Mouse (Mus musculus): ENCODE results near the gene Cdk15. TPM values are rescaled to one million over a fixed set of nuclear protein-coding genes. Genes with fewer than 3 reads are reported as not detected.

Cdk15 gene
- total RNA-seq, 2 experiments from 2014 or later: not detected

- intact Hi-C loops (cut with DNase I): no loop called here
- no peak for DNase-seq
Measured at GRCm38 (mm10) chr1:59401253-59401652, 144.5 kb downstream of the Cdk15 start.

Other genes starting within 250 kb of the Cdk15 start
- gene C2cd6, start 162.0 kb upstream of the Cdk15 start, total RNA-seq (2021): not detected
- 1 to 10 TPM; 2.2 to 2.6 TPM for gene Tmem237, start 136.5 kb upstream of the Cdk15 start, total RNA-seq (2021)
- under 1 TPM; 0.10 to 0.17 TPM for gene Mpp4, start 93.5 kb upstream of the Cdk15 start, total RNA-seq (2021)
- gene Als2, start 19.7 kb upstream of the Cdk15 start, total RNA-seq (2021): 10 to 100 TPM; 13.6 to 16.1 TPM
- 10 to 100 TPM; 27.9 to 41.0 TPM for gene Fzd7, start 225.5 kb downstream of the Cdk15 start, total RNA-seq (2021)